Mouse (Mus musculus) myocyte (in vitro differentiated cells): ENCODE measurements around the gene Sec22a. TPM values are rescaled to one million over a fixed set of nuclear protein-coding genes. Genes with fewer than 3 reads are reported as not detected.

Experiments
- H3K27me3 ChIP-seq: one replicate; pipeline ENCODE4 v1.6.1; 2011; ENCODE audit not compliant: control insufficient read depth, insufficient read depth, insufficient read length
- H3K36me3 ChIP-seq: one replicate; pipeline ENCODE4 v1.6.1; 2011; ENCODE audit not compliant: control insufficient read depth, insufficient read depth
- H3K4me2 ChIP-seq: one replicate; pipeline ENCODE4 v1.6.1; 2011; ENCODE audit warnings: low read depth, control low read depth
- H3K4me3 ChIP-seq: one replicate; pipeline ENCODE4 v1.5.1; 2011; ENCODE audit warnings: mild to moderate bottlenecking, control low read depth, moderate library complexity
- H3K79me2 ChIP-seq: one replicate; pipeline ENCODE4 v1.6.1; 2011; ENCODE audit not compliant: control insufficient read depth, insufficient read depth
- H3ac ChIP-seq: one replicate; pipeline ENCODE4 v1.6.1; 2011; ENCODE audit not compliant: control insufficient read depth, insufficient read length
- CEBPB ChIP-seq: IDR thresholded peaks from 2 replicates; pipeline ENCODE4 v1.6.1; 2011; ENCODE audit warnings: mild to moderate bottlenecking, moderate library complexity; ENCODE audit not compliant: poor library complexity, insufficient read depth, severe bottlenecking
- E2F4 ChIP-seq: IDR thresholded peaks from one replicate; pipeline ENCODE4 v1.6.1; 2011; ENCODE audit warnings: mild to moderate bottlenecking, control low read depth, moderate library complexity; ENCODE audit not compliant: insufficient read depth
- MAX ChIP-seq: IDR thresholded peaks from one replicate; pipeline ENCODE4 v1.6.1; 2011; ENCODE audit warnings: low read depth, mild to moderate bottlenecking, control low read depth
- MYOD1 ChIP-seq, 3 experiments: IDR thresholded peaks; one replicate each; pipeline ENCODE4 v1.6.1; 2011; ENCODE audit warnings: control low read depth in 2 of 3, low read depth in 2 of 3, mild to moderate bottlenecking in 2 of 3, moderate library complexity in 1 of 3; ENCODE audit not compliant: insufficient read length in 2 of 3, control insufficient read depth in 1 of 3
- MYOG ChIP-seq, 3 experiments: IDR thresholded peaks; one replicate each; pipeline ENCODE4 v1.6.1; 2011; ENCODE audit warnings: control low read depth in 2 of 3, low read depth in 2 of 3, mild to moderate bottlenecking in 2 of 3; ENCODE audit not compliant: insufficient read length in 2 of 3, control insufficient read depth in 1 of 3, insufficient read depth in 1 of 3
- POLR2A ChIP-seq: IDR thresholded peaks from one replicate; pipeline ENCODE4 v1.6.1; 2011; ENCODE audit warnings: low read depth, mild to moderate bottlenecking, control low read depth, moderate library complexity; ENCODE audit not compliant: insufficient read length
- POLR2AphosphoS2 ChIP-seq: IDR thresholded peaks from one replicate; pipeline ENCODE4 v1.6.1; 2011; ENCODE audit warnings: low read depth, control low read depth; ENCODE audit not compliant: insufficient read length
- REST ChIP-seq: IDR thresholded peaks from one replicate; pipeline ENCODE4 v1.6.1; 2011; ENCODE audit warnings: mild to moderate bottlenecking, control low read depth, moderate library complexity; ENCODE audit not compliant: insufficient read depth, insufficient read length
- SRF ChIP-seq: IDR thresholded peaks from one replicate; pipeline ENCODE4 v1.6.1; 2011; ENCODE audit warnings: low read depth; ENCODE audit not compliant: control insufficient read depth, insufficient read length
- TCF12 ChIP-seq: IDR thresholded peaks from one replicate; pipeline ENCODE4 v1.6.1; 2011; ENCODE audit warnings: mild to moderate bottlenecking, control low read depth; ENCODE audit not compliant: poor library complexity, insufficient read depth, severe bottlenecking
- TCF3 ChIP-seq: IDR thresholded peaks from one replicate; pipeline ENCODE4 v1.6.1; 2011; ENCODE audit warnings: low read depth, control low read depth; ENCODE audit not compliant: insufficient read length
- USF1 ChIP-seq: IDR thresholded peaks from one replicate; pipeline ENCODE4 v1.6.1; 2011; ENCODE audit warnings: low read depth, mild to moderate bottlenecking, control low read depth, moderate library complexity
- polyA plus RNA-seq: library from polyadenylated mRNA; unstranded; fragments of >200 nt; fragmentation: generic; extraction: Trizol; gene quantifications from one replicate; pipeline ENCODE4 v1.2.1, GENCODE M21; 2012; ENCODE audit warnings: missing spikeins

Gene Sec22a
- polyA plus RNA-seq, 1 experiment = 7.7 TPM

DNA sequence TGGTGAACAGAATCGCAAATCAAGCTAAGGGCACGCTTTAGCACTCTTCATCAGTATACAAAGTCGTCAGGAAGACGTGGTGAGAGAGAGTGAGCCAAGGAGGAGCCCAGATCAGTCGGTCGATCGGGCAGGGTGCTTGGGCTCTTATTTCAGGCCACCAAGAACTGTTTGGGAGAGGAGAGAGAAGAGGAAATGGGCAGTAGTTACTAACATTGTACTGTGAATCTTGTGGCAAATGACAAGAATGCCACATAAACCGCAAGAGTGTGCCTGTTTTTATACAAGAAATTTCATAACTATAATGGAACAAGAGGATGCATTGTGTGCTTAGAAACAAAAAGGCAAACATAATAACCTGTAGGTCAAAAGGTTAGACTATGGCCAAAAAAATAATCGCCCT, 16.3 kb upstream of the Sec22a start:
- Histone ChIP-seq H3K4me2 (peak overlapping the region; percentile 58), H3K4me3 (no peak overlapping the region), H3ac (no peak overlapping the region), H3K79me2 (no peaks in the 10 kb centered on the region), H3K27me3 (no peaks in the 10 kb centered on the region), H3K36me3 (no peaks in the 10 kb centered on the region)
- TF ChIP-seq MYOG (IDR thresholded peaks at IDR 0.05; ENCODE audit: control insufficient read depth in 1 of 3, insufficient read depth in 1 of 3, insufficient read length in 2 of 3, low read depth in 2 of 3) (no peak), E2F4 (no peak), POLR2AphosphoS2 (no peak), USF1 (no peak), CEBPB (no peak), TCF12 (no peak), POLR2A (no peak), MAX (no peak), SRF (no peak), TCF3 (no peak), MYOD1 (IDR thresholded peaks at IDR 0.05; ENCODE audit: control insufficient read depth in 1 of 3, insufficient read length in 2 of 3, low read depth in 2 of 3) (no peak), REST (no peak)

DNA sequence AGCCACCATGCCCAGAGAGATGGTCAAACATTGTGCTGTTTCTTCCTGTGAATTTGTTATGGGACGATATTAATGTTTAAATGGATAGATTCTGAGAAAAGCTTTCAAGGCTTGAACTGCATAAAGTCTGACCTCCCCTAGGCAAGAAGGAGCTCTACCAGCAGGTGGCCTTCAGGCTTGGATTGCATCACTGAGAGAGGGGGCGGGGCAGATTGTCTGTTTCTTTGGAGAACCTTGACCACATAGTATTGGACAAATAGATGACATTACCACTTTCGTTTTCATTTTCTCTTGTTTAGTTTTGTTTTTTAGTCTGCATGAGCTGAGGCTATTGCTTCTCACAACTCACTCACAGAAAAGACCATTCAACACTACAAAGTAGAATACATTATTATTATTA, 15.6 kb upstream of the Sec22a start:
- no peaks in the 10 kb centered on the region for H3K36me3 ChIP-seq
- TF ChIP-seq POLR2A (no peak), CEBPB (peak; percentile 82), POLR2AphosphoS2 (no peak), MAX (no peak), MYOG (IDR thresholded peaks at IDR 0.05; ENCODE audit: control insufficient read depth in 1 of 3, insufficient read depth in 1 of 3, insufficient read length in 2 of 3, low read depth in 2 of 3) (no peak), E2F4 (no peak)
- peak overlapping the region; percentile 58 for H3K4me2 ChIP-seq
- H3K27me3 ChIP-seq = no peaks in the 10 kb centered on the region
- no peaks in the 10 kb centered on the region for H3K79me2 ChIP-seq
- H3K4me3 ChIP-seq = no peak overlapping the region
- H3ac ChIP-seq = no peak overlapping the region

DNA sequence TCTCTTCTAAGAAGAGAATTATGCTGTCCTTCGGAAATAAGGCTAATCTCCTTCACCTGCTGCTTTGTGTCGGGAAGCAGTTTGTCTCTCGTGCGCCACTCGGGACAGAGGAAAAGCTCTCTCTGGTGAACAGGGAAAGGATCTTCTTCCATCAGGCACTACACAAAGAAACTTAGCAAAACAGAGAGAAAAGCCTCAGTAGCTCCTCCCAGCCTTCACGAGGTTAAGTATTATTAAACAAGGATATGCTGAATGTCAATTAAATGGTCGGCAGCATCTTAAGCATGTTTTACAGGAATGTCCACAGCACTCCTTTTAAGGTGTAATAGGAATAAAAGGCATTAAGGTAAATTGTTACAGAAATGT, 328 bp upstream of the Sec22a start:
- Histone ChIP-seq H3K4me3 (peak overlapping the region; percentile 47), H3K27me3 (no peaks in the 10 kb centered on the region), H3K79me2 (no peaks in the 10 kb centered on the region), H3ac (peak overlapping the region; percentile 73), H3K4me2 (peak overlapping the region; percentile 81), H3K36me3 (no peaks in the 10 kb centered on the region)
- no peak for TF ChIP-seq MYOD1 (IDR thresholded peaks at IDR 0.05; ENCODE audit: control insufficient read depth in 1 of 3, insufficient read length in 2 of 3, low read depth in 2 of 3)
- no peak for TF ChIP-seq MAX
- TF ChIP-seq POLR2AphosphoS2 = no peak
- TF ChIP-seq SRF = no peak
- TF ChIP-seq REST = no peak

DNA sequence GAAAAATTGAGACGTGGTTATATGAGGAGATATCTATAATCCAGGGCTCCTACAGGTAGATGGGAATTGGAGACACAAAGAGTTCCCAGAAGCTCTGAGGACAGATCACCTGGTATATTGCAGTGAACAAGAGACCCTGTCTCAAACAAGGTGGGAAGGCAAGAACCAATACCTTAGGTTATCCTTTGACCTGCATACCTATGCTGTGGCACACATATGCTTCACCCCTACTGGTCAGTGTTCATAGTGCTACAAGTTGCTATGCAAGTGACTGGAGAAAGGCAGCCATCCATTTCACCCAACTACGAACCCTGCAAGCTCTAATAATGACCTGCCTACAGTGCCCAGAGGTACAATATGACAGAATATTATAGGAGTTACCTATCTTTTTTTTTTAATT, 1.5 kb downstream of the Sec22a start:
- no peak overlapping the region for H3ac ChIP-seq
- H3K36me3 ChIP-seq = no peaks in the 10 kb centered on the region
- H3K27me3 ChIP-seq = no peaks in the 10 kb centered on the region
- TF ChIP-seq TCF12 = no peak
- no peak for TF ChIP-seq POLR2AphosphoS2
- TF ChIP-seq REST = no peak
- no peak for TF ChIP-seq CEBPB
- TF ChIP-seq SRF = no peak
- no peak for TF ChIP-seq MAX
- no peak for TF ChIP-seq TCF3
- no peak for TF ChIP-seq MYOG (IDR thresholded peaks at IDR 0.05; ENCODE audit: control insufficient read depth in 1 of 3, insufficient read depth in 1 of 3, insufficient read length in 2 of 3, low read depth in 2 of 3)
- TF ChIP-seq POLR2A = no peak
- no peak for TF ChIP-seq USF1
- no peak for TF ChIP-seq MYOD1 (IDR thresholded peaks at IDR 0.05; ENCODE audit: control insufficient read depth in 1 of 3, insufficient read length in 2 of 3, low read depth in 2 of 3)
- TF ChIP-seq E2F4 = no peak
- H3K79me2 ChIP-seq = no peaks in the 10 kb centered on the region
- no peak overlapping the region for H3K4me3 ChIP-seq
- peak overlapping the region; percentile 92 for H3K4me2 ChIP-seq

DNA sequence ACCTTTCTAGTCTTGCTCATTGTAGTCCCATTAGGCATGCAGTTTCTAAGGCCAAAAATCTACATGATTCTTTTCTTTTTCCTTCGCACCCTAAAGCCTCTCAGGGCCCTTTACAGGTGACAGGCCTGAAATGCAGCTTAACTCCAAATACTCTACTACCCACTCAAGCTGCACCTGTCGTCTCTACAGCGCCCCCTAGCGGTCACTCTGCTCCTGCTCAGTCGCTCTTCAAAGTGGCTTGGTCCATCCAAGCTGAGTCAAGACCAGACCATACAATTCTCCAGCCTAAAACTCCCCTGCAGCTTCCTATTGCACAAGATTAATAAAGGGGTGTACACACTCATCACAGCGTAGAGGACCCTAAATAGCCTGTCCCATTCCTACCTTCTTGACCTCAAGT, 3.1 kb downstream of the Sec22a start:
- TF ChIP-seq MYOD1 (IDR thresholded peaks at IDR 0.05; ENCODE audit: control insufficient read depth in 1 of 3, insufficient read length in 2 of 3, low read depth in 2 of 3) (peak in 2 of 3 experiments; percentile 31 to 63), SRF (no peak), TCF12 (no peak)
- Histone ChIP-seq H3K36me3 (no peaks in the 10 kb centered on the region), H3K4me3 (no peak overlapping the region), H3ac (no peak overlapping the region), H3K27me3 (no peaks in the 10 kb centered on the region), H3K79me2 (no peaks in the 10 kb centered on the region), H3K4me2 (no peak overlapping the region)
